Mouse (Mus musculus) midbrain, embryonic 14.5 days (tissue): Measurements from ENCODE around the gene Ccr2. TPM values are rescaled to one million over a fixed set of nuclear protein-coding genes. Genes with fewer than 3 reads are reported as not detected.
"Not testable (repeated sequence)": the region's sequence is repeated elsewhere in the genome, so short reads cannot be mapped to it uniquely, and the experiment has no call there.

ENCODE experiments used
- ATAC-seq: fragments of 200-750 bp; cut with Nextera tagmentation; 2 replicates; pipeline ENCODE4 v1.8.0; 2017; ENCODE audit warnings: moderate number of reproducible peaks, moderate library complexity; ENCODE audit not compliant: low FRiP score, low TSS enrichment
- DNase-seq: peaks from one replicate; pipeline ENCODE4 v3.0.0-alpha.2; 2015
- H3K27ac ChIP-seq: fragments of 300-500 bp; sonication (generic); replicated peaks from 2 replicates; pipeline ENCODE4 v1.5.1; 2014; ENCODE audit warnings: mild to moderate bottlenecking, low read depth, low read length, moderate library complexity
- H3K27me3 ChIP-seq: fragments of 300-500 bp; sonication (generic); 2 replicates; pipeline ENCODE4 v1.6.1; 2014; ENCODE audit warnings: low read length, control low read depth, mixed read lengths; ENCODE audit not compliant: control insufficient read depth, insufficient read depth
- H3K36me3 ChIP-seq: fragments of 300-500 bp; sonication (generic); 2 replicates; pipeline ENCODE4 v1.6.1; 2014; ENCODE audit warnings: low read length, control low read depth; ENCODE audit not compliant: control insufficient read depth, insufficient read depth
- H3K4me1 ChIP-seq: fragments of 300-500 bp; sonication (generic); 2 replicates; pipeline ENCODE4 v1.6.1; 2014; ENCODE audit warnings: mild to moderate bottlenecking, antibody characterized with exemption, low read length, control low read depth; ENCODE audit not compliant: control insufficient read depth, insufficient read depth
- H3K4me2 ChIP-seq: fragments of 300-500 bp; sonication (generic); 2 replicates; pipeline ENCODE4 v1.6.1; 2014; ENCODE audit warnings: mild to moderate bottlenecking, low read length, moderate library complexity
- H3K4me3 ChIP-seq: fragments of 300-500 bp; sonication (generic); replicated peaks from 2 replicates; pipeline ENCODE4 v1.5.1; 2014; ENCODE audit warnings: low read depth, low read length
- H3K9ac ChIP-seq: fragments of 300-500 bp; sonication (generic); replicated peaks from 2 replicates; pipeline ENCODE4 v1.6.1; 2014; ENCODE audit warnings: mild to moderate bottlenecking, low read length, moderate library complexity
- H3K9me3 ChIP-seq: fragments of 300-500 bp; sonication (generic); 2 replicates; pipeline ENCODE4 v1.6.1; 2016; ENCODE audit warnings: low read length, control low read depth, mixed read lengths; ENCODE audit not compliant: control insufficient read depth
- WGBS: fragments of 180-500 bp; shearing (Covaris S2); extraction: QIAGEN DNeasy Blood & Tissue Kit; methylation state at CpG from one replicate; pipeline ENCODE4 v1.1.7; 2014; 5-methylcytosine and 5-hydroxymethylcytosine counted together
- polyA plus RNA-seq: library from polyadenylated mRNA; unstranded; fragments of >200 nt; fragmentation: Nextera tagmentation; extraction: Ambion mirVana; gene quantifications from 2 replicates; pipeline ENCODE4 v1.2.1, GENCODE M21; 2014

Gene Ccr2
- 0.54 TPM in 1 of 2 replicates, not detected in the other for polyA plus RNA-seq

GRCm38 (mm10) chr9:124101723-124102122, at the start of gene Ccr2:
TSS of gene Ccr2 (plus strand) at chr9:124101950.
- H3K4me2 ChIP-seq, result no peak within 1 kb of the TSS
- no peaks in the 10 kb centered on the region for H3K36me3 ChIP-seq
- ATAC-seq (no peak), DNase-seq (no peak)
- H3K9me3 ChIP-seq, result no peaks in the 10 kb centered on the region
- H3K4me3 ChIP-seq, result no peak within 1 kb of the TSS
- no peaks in the 10 kb centered on the region for H3K4me1 ChIP-seq
- no peak within 1 kb of the TSS for H3K27ac ChIP-seq
- 92% methylated on average over 4 of the region's 4 CpGs for WGBS
- no peak within 1 kb of the TSS for H3K9ac ChIP-seq
- no peaks in the 10 kb centered on the region for H3K27me3 ChIP-seq

- Histone ChIP-seq H3K36me3 (no peaks in the 10 kb centered on the region), H3K4me2 (no peak overlapping the region), H3K9ac (no peak overlapping the region), H3K4me3 (no peak overlapping the region), H3K27ac (no peak overlapping the region), H3K9me3 (no peaks in the 10 kb centered on the region), H3K27me3 (no peaks in the 10 kb centered on the region), H3K4me1 (no peaks in the 10 kb centered on the region)
- ATAC-seq (no peak), DNase-seq (no peak)
- 65% methylated on average over 2 of the region's 2 CpGs for WGBS
Observed at GRCm38 (mm10) chr9:124053532-124053931, 48.2 kb upstream of the Ccr2 start.

GRCm38 (mm10) chr9:124056158-124056709, 45.5 kb upstream of the Ccr2 start:
- Histone ChIP-seq H3K36me3 (no peaks in the 10 kb centered on the region), H3K4me3 (no peak overlapping the region), H3K4me2 (no peak overlapping the region), H3K9ac (no peak overlapping the region), H3K27me3 (no peaks in the 10 kb centered on the region), H3K4me1 (no peaks in the 10 kb centered on the region), H3K9me3 (no peaks in the 10 kb centered on the region), H3K27ac (no peak overlapping the region)
- ATAC-seq (no peak), DNase-seq (no peak)
- WGBS, result 89% methylated on average over 3 of the region's 3 CpGs

- Histone ChIP-seq H3K27me3 (no peaks in the 10 kb centered on the region), H3K27ac (no peak overlapping the region), H3K36me3 (no peaks in the 10 kb centered on the region), H3K4me1 (no peaks in the 10 kb centered on the region), H3K4me3 (no peak overlapping the region), H3K9me3 (no peaks in the 10 kb centered on the region), H3K9ac (no peak overlapping the region), H3K4me2 (no peak overlapping the region)
- ATAC-seq (no peak), DNase-seq (no peak)
- 76% methylated on average over 2 of the region's 2 CpGs for WGBS
Observed at GRCm38 (mm10) chr9:124059660-124060352, 41.9 kb upstream of the Ccr2 start.

- WGBS, result 65% methylated on average over 3 of the region's 3 CpGs
- not testable (repeated sequence) for H3K4me1 ChIP-seq, H3K9ac ChIP-seq, H3K27ac ChIP-seq, H3K36me3 ChIP-seq, DNase-seq, ATAC-seq, H3K27me3 ChIP-seq, H3K4me3 ChIP-seq, H3K9me3 ChIP-seq, H3K4me2 ChIP-seq
Observed at GRCm38 (mm10) chr9:124061474-124062432, 40.0 kb upstream of the Ccr2 start.

- Histone ChIP-seq H3K27ac (no peak overlapping the region), H3K36me3 (no peaks in the 10 kb centered on the region)
- no peak for ATAC-seq
Observed at GRCm38 (mm10) chr9:124066572-124067103, 35.1 kb upstream of the Ccr2 start.

GRCm38 (mm10) chr9:124068098-124069058, 33.4 kb upstream of the Ccr2 start:
- no peak overlapping the region for H3K27ac ChIP-seq
- DNase-seq (no peak), ATAC-seq (no peak)
- no peak overlapping the region for H3K4me3 ChIP-seq
- no peak overlapping the region for H3K4me2 ChIP-seq
- no peak overlapping the region for H3K9ac ChIP-seq
- no peaks in the 10 kb centered on the region for H3K4me1 ChIP-seq
- H3K9me3 ChIP-seq, result no peaks in the 10 kb centered on the region
- H3K36me3 ChIP-seq, result no peaks in the 10 kb centered on the region
- 70% methylated on average over 2 of the region's 2 CpGs for WGBS
- H3K27me3 ChIP-seq, result no peaks in the 10 kb centered on the region

More at GRCm38 (mm10) chr9:124066572-124067103, 35.1 kb upstream of the Ccr2 start:
- no peak overlapping the region for H3K4me2 ChIP-seq
- no peaks in the 10 kb centered on the region for H3K4me1 ChIP-seq
- H3K9me3 ChIP-seq, result no peaks in the 10 kb centered on the region
- no peak overlapping the region for H3K9ac ChIP-seq
- no peak for DNase-seq
- no peaks in the 10 kb centered on the region for H3K27me3 ChIP-seq
- no peak overlapping the region for H3K4me3 ChIP-seq

- Histone ChIP-seq H3K9ac (no peak overlapping the region), H3K4me2 (no peak overlapping the region), H3K4me1 (no peaks in the 10 kb centered on the region), H3K27ac (no peak overlapping the region), H3K9me3 (no peaks in the 10 kb centered on the region), H3K4me3 (no peak overlapping the region), H3K36me3 (no peaks in the 10 kb centered on the region), H3K27me3 (no peaks in the 10 kb centered on the region)
- WGBS, result 93% methylated on average over 1 of the region's 1 CpGs
- DNase-seq (no peak), ATAC-seq (no peak)
Observed at GRCm38 (mm10) chr9:124071506-124071905, 30.2 kb upstream of the Ccr2 start.
